Mouse (Mus musculus) stomach, postnatal 0 days (tissue): ENCODE measurements around the gene Gm21974.

Experiments used
- CTCF ChIP-seq: IDR thresholded peaks from 2 replicates; pipeline ENCODE4 v1.5.1; 2016; ENCODE audit warnings: antibody characterized with exemption, low read depth, mild to moderate bottlenecking, moderate library complexity
- EP300 ChIP-seq: optimal IDR thresholded peaks from 2 replicates; pipeline ENCODE3; 2016; ENCODE audit warnings: antibody characterized with exemption

- TF ChIP-seq CTCF: no peak
- no peak for TF ChIP-seq EP300
Observed at GRCm38 (mm10) chr7:127944614-127945013, 49.4 kb upstream of the Gm21974 start.
